Mouse (Mus musculus): ENCODE measurements around the gene Mtch1.
"Not testable (repeated sequence)": the region's sequence is repeated elsewhere in the genome, so short reads cannot be mapped to it uniquely, and the experiment has no call there.

Gene Mtch1

DNA sequence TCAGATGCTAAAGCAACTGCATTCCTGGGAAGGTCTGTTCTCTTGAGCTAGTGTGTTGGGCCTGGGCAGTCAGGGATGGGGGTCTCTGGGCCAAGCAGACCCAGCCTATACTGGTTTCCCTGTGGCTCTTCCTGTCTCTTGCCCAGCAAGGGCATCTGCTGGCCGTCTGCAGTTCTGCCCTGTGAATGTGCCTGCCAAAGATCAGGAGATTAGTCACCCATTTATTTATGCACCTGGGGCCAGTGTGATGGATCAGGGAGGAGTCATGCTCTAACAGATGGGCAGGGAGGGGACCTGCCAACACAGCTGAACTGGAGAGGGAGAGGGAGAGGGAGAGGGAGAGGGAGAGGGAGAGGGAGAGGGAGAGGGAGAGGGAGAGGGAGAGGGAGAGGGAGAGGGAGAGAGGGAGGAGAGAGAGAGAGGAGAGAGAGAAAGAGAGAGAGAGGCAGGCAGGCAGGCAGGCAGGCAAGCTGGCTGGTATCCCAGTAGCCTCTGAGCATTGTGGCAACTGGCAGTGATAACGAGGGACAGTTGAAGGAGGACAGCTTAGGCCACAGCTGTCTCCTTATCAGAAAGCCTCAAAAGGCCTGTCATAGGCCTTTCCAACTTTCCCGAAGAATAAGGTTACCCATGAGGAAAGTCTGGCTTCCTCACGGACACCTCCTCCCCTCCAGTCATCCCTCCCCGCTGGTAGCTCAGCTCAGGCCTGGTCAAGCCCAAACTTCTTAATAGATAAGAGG lies 16.9 kb downstream of the Mtch1 start:
- peak; percentile 62 for DNase-seq

- no peak for DNase-seq
These were observed 17.5 kb downstream of the Mtch1 start for GRCm38 (mm10) chr17:29330221-29330620.

GRCm38 (mm10) chr17:29327691-29328090 lies 20.0 kb downstream of the Mtch1 start:
- no peak for DNase-seq

DNA sequence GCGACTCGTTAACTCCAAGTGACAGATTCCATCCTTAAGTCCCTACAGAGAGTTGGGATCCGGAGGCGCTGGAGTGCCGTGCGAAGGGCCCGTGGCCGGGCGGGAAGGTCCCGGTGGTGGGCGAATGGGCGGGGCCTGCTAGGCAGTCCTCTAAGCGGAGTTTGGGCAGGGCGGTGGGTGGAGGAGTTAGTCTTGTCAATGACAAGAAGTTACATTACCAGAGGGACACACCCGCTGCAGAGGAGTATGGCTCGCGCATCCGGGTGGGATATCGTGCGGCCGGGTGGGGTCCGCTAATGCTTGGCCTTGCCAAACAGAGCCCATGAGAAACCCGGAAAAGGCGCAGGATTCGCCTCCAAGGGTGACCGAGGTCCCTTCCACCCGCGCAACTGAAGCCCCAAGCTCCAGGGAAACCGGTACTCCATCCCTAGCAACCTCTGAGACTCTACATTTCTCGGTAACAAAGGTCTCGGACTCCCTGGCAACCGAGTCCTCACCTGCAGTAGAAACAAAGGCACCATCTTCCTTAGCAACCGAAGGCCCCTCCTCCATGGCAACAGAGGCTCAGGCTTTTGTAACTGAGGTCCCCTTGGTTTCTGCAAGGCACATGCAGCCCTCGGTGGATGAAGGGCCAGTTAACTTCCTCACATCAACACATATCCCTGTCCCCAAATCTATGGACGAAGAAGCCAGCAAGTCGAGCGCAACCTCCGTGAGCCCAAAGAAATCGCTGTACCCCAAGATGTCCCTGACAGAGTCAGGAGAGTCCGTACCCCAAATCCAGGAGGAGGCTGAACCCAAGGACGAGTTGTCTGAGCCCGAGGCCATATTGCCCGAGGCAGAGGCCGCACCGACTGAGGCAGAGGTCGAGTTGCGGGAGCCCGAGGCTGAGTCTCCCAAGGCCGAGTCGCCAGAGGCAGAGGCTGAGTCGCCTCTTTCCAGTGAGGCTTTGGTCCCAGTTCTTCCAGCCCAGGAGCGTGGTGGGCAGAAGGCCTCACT lies 20.9 kb downstream of the Mtch1 start:
- DNase-seq = no peak

DNA sequence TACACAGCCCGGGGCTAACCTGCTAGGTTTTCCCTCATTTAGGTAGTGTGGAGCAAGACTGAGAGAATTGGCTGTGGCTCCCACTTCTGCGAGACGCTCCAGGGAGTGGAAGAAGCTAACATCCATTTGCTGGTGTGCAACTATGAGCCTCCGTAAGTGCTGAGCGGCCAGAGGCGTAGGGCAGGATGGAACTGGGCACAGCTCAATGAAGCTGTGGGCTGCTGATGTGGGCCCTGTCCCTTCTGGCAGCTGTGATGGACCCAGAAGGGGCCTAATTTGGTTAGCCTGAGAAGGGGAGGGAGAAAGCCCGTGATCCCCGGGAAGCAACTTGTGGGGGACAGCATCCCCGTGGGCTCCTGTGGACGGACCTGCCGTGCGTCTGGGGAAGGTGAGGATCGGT lies 21.9 kb downstream of the Mtch1 start:
- DNase-seq = no peak

- no peak for DNase-seq
These were observed 24.1 kb downstream of the Mtch1 start for GRCm38 (mm10) chr17:29323625-29324024.

DNA sequence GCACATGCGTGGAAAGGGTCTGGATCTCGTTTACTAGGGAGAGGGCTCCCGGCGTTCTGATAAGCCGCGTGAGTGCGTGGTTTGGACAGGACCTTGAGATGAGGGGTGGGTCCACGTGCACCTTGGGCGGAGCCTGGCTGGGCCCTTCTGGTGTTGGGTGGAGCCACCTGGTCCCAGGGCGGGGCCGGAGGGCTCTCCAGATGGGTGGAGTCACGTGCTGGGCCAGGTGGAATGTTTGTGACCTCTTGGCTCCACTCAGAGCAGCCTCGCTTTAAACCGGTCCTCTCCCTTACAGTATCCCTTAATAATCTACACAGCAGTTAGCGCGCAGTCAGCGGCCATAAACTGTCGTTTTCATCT lies 25.2 kb downstream of the Mtch1 start:
- no peak for DNase-seq

DNA sequence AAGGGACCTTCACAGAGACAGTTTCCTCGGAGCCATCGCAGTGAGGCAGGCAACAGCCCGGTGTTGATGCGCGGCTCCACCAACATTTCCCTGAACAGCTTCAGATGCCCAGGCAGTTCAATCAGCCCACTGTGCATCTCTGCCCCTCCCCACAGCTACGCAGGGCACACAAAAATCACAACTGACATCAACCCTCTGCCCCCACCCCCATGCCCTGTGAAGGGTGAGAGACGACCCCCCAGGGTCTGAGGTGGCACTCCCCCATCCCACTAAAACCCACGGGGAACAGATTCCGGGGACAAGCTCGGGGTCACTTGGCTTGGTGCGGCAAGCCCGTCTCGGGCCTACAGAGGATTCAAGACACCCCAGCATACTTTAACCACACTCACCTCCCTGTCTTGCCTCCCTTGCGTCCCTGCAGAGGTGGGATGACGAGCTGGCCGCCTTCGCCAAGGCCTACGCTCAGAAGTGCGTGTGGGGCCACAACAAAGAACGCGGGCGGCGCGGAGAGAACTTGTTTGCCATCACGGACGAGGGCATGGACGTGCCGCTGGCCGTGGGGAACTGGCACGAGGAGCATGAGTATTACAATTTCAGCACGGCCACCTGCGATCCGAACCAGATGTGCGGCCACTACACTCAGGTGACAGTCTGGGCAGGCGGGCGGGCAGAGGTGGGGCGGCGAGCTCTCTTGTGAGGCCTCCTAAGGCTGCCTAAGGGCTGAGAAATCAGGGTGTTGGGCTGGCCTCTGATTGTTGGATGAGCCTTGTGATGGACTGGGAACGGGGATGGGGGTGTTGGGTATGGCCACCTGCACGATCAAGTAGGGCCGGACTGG lies 25.8 kb downstream of the Mtch1 start:
- no peak for DNase-seq

DNA sequence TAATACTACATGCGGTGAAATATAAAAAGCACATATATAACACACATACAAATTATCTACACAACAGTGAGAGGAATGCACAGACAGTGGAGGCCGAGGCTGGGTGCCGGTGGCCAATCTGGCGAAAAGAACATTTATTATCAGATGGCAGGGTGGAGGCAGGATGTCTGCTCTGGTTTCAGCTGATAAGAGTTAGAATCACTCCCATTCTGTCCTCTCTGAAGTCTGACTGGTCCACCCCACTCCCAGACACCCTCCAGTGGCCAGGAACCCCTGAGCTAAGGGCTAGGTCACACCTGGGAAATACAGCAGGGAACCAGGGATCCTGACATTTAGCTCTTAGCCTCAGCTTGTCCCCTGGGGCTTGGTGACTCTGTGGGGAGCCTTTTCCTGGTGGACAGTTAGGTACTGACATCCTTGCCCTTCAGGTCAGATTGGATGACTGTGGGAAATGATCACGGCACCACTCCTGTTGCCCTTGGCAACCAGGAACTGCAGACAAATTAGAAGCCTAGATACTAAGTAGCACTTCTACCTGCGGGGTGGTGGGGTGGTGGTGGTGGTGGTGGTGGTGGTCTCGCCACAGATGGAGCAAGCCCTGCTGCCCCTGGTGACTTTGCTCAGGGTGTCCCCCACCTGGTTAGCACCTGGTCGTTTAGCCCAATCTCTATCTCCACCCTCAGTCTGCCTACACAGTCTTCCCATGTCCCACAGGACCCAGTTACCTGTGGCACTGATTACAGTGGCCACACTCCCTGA lies 27.7 kb downstream of the Mtch1 start:
- DNase-seq = no peak

GRCm38 (mm10) chr17:29319476-29319875 lies 28.3 kb downstream of the Mtch1 start:
- DNase-seq = no peak

- no peak for DNase-seq
These were observed 28.9 kb downstream of the Mtch1 start for GRCm38 (mm10) chr17:29318731-29319250.

- DNase-seq = not testable (repeated sequence)
These were observed 30.4 kb downstream of the Mtch1 start, which contains the start of gene Pi16 for GRCm38 (mm10) chr17:29317380-29317779. TSS of gene Pi16 (plus strand) at chr17:29317680.

DNA sequence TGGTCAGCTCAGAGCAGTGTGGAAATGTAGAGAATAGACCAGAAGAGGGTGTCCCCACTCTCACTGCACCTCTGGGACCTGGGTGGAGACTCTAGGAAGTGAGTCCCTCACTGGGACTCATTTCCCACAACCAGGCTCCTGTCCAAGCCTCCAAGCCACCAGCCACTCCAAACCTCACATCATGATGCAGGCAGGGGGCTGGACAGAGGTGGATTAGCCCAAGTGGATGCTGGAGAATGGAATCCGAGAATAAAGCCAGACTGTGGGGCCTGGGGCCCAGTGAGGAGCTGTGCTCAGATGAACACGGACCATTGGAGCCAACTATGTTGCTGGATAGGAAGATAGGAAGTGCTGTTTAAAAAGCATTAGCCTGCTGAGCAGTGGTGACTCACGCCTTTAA lies 30.8 kb downstream of the Mtch1 start:
- DNase-seq = no peak

GRCm38 (mm10) chr17:29315672-29316465 lies 31.9 kb downstream of the Mtch1 start:
- no peak for DNase-seq

DNA sequence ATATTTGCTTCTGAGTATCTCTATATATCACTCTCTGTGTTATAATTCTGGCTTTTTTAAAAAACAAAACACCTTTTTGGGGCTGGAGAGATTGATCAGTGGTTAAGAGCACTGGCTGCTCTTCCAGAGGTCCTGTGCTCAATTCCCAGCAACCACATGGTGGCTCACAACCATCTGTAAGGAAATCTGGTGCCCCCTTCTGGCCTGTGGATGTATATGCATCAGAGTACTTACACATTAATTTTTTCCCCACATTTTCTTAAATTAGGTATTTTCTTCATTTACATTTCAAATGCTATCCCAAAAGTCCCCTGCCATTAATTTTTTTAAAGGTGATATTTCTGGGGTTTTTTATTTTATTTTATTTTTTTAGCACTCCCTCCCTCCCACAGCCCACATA lies 34.4 kb downstream of the Mtch1 start:
- no peak for DNase-seq

GRCm38 (mm10) chr17:29312082-29312481 lies 35.7 kb downstream of the Mtch1 start:
- DNase-seq = no peak

DNA sequence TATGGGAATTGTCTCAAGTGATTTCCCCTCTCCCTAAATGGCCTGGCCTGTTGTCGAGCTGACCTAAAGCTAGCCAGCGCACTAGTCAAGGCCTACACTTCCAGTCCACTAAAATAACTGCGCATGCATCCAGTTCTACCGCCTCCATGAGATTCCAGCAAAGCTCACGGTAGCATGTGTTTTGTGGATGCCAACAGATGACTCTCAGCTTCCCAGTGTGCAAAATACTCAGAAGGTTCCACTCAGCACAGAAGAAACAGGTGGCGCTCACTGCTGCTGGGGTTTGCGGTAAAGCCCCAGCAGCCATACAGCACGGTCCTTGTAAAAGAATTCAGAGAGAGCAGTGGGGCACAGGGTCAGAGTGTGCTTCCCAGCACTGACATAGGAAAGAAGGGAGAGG lies 36.1 kb downstream of the Mtch1 start:
- DNase-seq = peak; percentile 65

GRCm38 (mm10) chr17:29310056-29310623 lies 37.6 kb downstream of the Mtch1 start:
- DNase-seq = no peak

GRCm38 (mm10) chr17:29305871-29306270 lies 41.9 kb downstream of the Mtch1 start:
- no peak for DNase-seq

- DNase-seq = no peak
These were observed 42.5 kb downstream of the Mtch1 start for GRCm38 (mm10) chr17:29305058-29305806.
